Mouse (Mus musculus) embryo, embryonic 9.5 days (tissue): ENCODE data around the gene Kpna2.

Experiments used
- DNase-seq: peaks from one replicate; pipeline ENCODE4 v3.0.0-alpha.2; 2017; ENCODE audit errors: extremely low spot score

Gene Kpna2

GRCm38 (mm10) chr11:106982351-106982750 is 17.0 kb downstream of the Kpna2 start:
- no peak for DNase-seq

DNA sequence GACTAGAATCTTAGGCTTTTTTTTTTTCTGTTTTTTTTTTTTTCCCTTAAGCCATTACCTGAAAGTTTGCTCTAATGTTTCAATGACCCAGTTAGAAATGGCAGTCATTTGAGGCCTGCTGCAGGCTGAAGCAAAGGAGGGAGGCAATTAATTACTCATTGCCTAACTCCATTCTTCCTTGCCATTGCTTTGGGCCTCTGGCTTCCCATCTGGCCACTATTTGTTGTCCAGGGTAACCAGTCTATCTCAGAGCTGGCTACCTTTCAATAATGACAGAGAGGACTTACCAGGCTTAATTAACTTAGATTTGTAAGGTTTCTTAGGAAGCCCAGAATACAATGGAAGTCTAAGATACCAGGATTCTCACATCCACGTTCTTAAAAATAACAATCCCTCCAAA is 17.6 kb downstream of the Kpna2 start:
- DNase-seq, result no peak

DNA sequence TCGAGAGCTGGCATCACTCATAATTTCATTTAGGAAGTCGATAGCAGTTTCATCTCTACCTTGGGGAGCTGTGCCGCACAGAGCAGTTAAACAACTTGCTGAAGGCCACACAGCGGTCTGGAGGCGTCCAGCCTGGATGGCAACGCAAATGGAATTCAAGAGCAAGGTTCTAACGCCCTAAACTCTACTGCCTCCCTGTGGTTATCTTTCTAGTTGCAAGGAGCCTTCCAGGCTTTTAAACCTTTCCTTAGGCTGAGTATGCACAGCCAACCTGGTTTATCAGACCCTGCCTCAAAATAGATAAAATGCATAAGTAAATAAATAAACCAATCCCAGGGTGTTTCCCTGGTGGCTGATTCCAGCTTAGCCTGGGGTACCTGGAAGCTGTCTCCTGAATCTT is 18.9 kb downstream of the Kpna2 start:
- DNase-seq, result peak; percentile 63

DNA sequence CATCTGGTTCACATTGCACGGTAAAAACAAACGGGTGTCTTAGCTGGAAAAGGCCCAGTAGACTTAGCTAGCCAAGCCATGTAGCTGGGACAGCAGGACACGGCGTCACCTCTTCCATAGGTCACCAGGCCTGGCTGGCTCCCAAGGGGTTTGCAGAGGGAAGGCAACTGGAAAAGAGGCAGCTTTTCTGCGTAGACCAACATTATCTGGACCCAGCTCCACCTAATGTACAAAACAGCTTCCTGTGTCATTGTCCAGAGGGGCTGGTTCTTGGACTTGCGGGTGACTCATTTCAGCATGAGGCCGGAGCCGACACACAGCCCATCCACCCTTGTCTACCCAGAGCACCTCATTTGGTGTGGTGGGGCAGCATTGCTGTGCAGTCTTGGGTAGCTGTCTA is 23.1 kb downstream of the Kpna2 start:
- no peak for DNase-seq

DNA sequence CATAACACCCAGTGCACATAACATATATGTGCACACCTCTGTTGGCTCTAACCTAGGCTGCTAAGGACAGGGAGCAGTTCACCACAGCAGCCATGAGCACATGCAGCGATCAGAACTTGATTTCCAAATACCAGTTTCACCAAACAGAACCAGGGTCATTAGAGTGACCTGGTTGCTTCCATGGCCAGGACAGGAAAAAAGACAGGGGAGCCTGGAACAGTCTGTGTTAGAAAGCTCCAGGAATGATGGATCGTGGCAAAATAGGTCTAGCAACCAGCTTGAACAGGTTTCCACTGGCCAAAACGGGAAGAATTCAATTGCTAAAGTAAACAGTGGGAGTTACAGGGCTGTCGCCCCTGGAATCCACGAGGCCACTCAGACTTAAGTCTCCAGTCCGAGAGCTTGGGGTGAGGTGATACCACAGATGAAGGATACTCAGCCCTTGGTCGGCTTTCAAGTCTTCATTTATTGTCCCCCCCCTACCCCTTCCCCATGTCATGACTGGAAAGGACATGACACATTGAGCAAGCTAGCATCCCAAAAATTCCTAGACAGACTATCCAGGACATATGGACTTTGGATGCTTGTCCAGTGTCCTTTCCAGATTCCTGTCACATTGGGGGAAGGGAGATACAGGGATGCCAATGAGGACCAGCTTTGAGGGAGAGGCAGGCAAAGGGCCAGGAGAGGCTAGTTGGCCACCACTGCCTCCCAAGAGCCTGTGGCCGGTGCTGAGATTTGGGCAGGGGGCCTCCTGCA is 23.7 kb downstream of the Kpna2 start:
- no peak for DNase-seq

- no peak for DNase-seq
Measured at GRCm38 (mm10) chr11:106974440-106974839, 24.9 kb downstream of the Kpna2 start.

- DNase-seq, result no peak
Measured at GRCm38 (mm10) chr11:106973016-106973415, 26.3 kb downstream of the Kpna2 start.

DNA sequence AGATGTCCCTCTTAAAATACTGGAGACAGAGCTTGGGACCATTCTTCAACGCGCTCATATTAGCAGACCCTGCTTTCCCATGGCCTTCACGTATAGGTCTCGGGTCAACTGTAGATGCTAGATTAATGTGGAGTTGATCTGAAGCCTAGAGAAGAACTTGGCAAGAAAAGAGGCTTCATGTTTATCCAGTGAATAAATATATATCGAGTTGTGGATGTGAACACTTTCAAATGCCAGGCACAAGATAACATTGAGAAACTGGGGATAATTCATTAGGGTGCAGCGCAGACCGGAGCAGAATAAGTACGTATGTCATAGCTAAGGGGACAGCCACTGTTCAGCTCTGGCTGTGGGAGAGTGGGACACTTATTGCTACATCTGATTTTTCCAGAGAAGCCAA is 29.5 kb downstream of the Kpna2 start:
- DNase-seq, result no peak

- no peak for DNase-seq
Measured at GRCm38 (mm10) chr11:106967630-106968029, 31.7 kb downstream of the Kpna2 start.

DNA sequence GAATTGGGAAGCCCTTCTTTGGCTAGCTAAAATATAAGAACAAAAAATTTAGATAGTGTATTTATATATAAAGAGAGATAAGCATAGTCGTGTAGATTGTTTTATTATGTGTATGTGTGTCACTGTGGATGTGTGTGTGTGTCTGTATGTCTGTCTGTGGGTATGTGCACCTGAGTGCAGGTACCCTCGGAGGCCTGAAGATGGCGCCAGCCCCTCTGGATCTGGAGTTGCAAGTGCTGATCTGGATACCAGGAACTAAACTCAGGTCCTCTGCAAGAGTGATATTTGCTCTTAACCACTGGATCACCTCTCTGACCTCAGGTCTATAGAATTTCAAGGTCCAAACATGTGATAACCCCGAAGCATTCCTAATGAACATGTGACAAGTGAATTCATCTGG is 33.5 kb downstream of the Kpna2 start:
- DNase-seq, result no peak

DNA sequence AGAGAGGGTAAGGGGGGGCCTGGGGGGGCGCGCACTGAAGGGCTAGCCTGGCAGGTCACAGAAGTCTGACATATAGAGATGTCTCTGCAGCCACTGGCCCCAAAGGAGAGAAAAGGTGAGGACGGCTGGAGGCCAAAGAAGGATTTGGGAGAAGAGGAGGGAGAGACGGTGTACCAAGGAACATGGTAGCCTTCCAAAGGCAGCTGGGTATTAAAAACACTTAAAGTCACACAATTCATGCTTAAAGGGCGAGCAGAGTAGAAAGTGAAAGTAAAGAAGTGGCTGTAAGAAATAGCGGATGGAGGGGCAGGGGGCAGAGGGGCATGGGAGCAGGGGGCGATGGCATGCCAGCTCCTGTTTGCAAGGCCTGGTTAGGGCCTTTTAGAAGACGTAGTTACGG is 37.0 kb downstream of the Kpna2 start:
- DNase-seq, result no peak

- DNase-seq, result no peak
Measured at GRCm38 (mm10) chr11:106961471-106962081, 37.8 kb downstream of the Kpna2 start.

DNA sequence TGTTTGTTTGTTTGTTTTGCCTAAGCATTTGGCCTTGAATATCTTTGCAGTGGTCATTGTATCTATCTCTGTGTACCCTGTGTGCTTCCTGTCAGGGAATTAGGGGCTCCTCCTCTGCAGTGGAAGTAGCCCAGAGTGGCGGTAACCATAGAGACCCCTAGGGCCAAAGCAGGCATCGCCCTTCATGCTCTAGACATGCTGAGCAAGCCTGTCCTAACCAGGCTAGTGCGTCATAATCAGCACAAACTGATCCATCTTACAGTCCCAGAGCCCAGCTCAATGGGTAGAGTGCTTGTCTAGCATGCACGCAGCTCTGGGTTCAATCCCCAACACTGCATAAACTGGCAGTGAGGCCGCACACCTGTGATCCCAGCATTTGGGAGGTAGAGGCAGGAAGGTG is 40.2 kb downstream of the Kpna2 start:
- DNase-seq, result no peak

- DNase-seq, result no peak
Measured at GRCm38 (mm10) chr11:106958407-106959071, 40.8 kb downstream of the Kpna2 start.

- DNase-seq, result no peak
Measured at GRCm38 (mm10) chr11:106957271-106957980, 41.9 kb downstream of the Kpna2 start.

DNA sequence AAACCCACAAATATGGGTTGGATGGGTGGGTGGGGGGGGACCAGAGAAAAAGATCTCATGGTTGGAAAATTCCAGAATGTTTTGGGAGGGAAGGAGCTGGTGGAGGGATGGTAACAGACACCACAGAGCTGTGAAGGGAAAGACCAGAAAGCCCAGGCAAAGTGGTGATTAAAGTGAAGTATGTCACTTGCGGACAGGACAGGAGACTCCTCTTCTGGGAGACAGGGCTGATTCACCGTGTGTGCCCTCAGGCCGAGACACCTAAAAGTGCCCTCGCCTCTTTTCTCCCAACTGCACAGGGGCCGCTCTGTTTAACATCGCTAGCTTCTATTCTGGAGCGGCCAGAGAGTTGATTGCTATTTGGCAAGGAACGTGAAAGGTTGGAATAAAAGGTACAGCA is 44.8 kb downstream of the Kpna2 start:
- no peak for DNase-seq

GRCm38 (mm10) chr11:106954116-106954515 is 45.2 kb downstream of the Kpna2 start:
- no peak for DNase-seq
